ENCODE assay signal across 21 mouse cellular contexts in genomic region chr7:84350529-84350928, GRCm38 (mm10). TPM values are rescaled to one million over a fixed set of nuclear protein-coding genes. Genes with fewer than 3 reads are reported as not detected.
A peak's percentile ranks its signal among the peaks of the same experiment; 100 is the strongest.
DNase-seq lines count a peak whose midpoint lies in the region; ATAC-seq and TF ChIP-seq lines count a peak whose summit lies in the region.
"Had no signal": no experiment of that assay in that cellular context is flagged by ENCODE, and none has a peak within 500 bp of the region (broad histone marks: within the 10 kb centered on the region; RNA-seq: fewer than 3 reads in every experiment).

No protein-coding gene starts in this region.

- peaks cover 29% of the 10 kb centered on the region for H3K36me3 ChIP-seq in hindbrain, embryonic 15.5 days
- peaks cover 36% of the 10 kb centered on the region for H3K36me3 ChIP-seq in hindbrain, embryonic 14.5 days (replicated peaks; ENCODE audit: control insufficient read depth, insufficient read depth)
- H3K36me3 ChIP-seq in midbrain, embryonic 15.5 days (replicated peaks), result peaks cover 16% of the 10 kb centered on the region
- H3K36me3 ChIP-seq in midbrain, embryonic 11.5 days (ENCODE audit: control insufficient read depth, insufficient read depth, low read length), result peaks cover 5% of the 10 kb centered on the region
- peaks cover 23% of the 10 kb centered on the region for H3K36me3 ChIP-seq in midbrain, postnatal 0 days (ENCODE audit: insufficient read depth, low read length)
- H3K36me3 ChIP-seq: heart, embryonic 15.5 days had no signal

- no peak for DNase-seq in hindbrain, embryonic 14.5 days (ENCODE audit: low spot score)
- DNase-seq in midbrain, embryonic 11.5 days (ENCODE audit: low spot score, missing footprints), result no peak
- DNase-seq in midbrain, postnatal 0 days (ENCODE audit: low spot score), result no peak
- no peak for DNase-seq in urinary bladder, postnatal 36 days (ENCODE audit: low spot score in 2 of 2)
- DNase-seq: adrenal gland, adult 8-10 months; adrenal gland, postnatal 36 days; cerebellum, adult 11-12 months; cerebellum, adult 9-10 months; cerebellum, postnatal 25 days; gastrocnemius, postnatal 10 days; heart, adult 2 months; heart, postnatal 14 days; kidney, adult 2 months had no signal

- H3K4me3 ChIP-seq in hindbrain, embryonic 15.5 days, result no peak overlapping the region
- no peak overlapping the region for H3K4me3 ChIP-seq in hindbrain, embryonic 14.5 days (replicated peaks; ENCODE audit: low read length)
- no peak overlapping the region for H3K4me3 ChIP-seq in midbrain, embryonic 15.5 days
- H3K4me3 ChIP-seq in midbrain, embryonic 11.5 days (ENCODE audit: low read depth, low read length), result no peak overlapping the region
- no peak overlapping the region for H3K4me3 ChIP-seq in cortical plate, adult 2 months (ENCODE audit: insufficient read depth, low read length)
- H3K4me3 ChIP-seq in midbrain, postnatal 0 days (ENCODE audit: low read depth, low read length), result no peak overlapping the region
- H3K4me3 ChIP-seq: embryonic facial prominence, embryonic 13.5 days; heart, adult 2 months; heart, embryonic 15.5 days had no signal

- H3K9ac ChIP-seq in hindbrain, embryonic 15.5 days, result no peak overlapping the region
- no peak overlapping the region for H3K9ac ChIP-seq in hindbrain, embryonic 14.5 days
- no peak overlapping the region for H3K9ac ChIP-seq in midbrain, embryonic 15.5 days
- no peak overlapping the region for H3K9ac ChIP-seq in midbrain, embryonic 11.5 days (ENCODE audit: low read length)
- H3K9ac ChIP-seq in midbrain, postnatal 0 days (replicated peaks; ENCODE audit: low read length, poor library complexity, severe bottlenecking), result no peak overlapping the region
- H3K9ac ChIP-seq: embryonic facial prominence, embryonic 13.5 days; heart, embryonic 15.5 days had no signal

- no peaks in the 10 kb centered on the region for H3K9me3 ChIP-seq in hindbrain, embryonic 15.5 days
- H3K9me3 ChIP-seq in hindbrain, embryonic 14.5 days (ENCODE audit: control insufficient read depth, low read length), result no peaks in the 10 kb centered on the region
- no peaks in the 10 kb centered on the region for H3K9me3 ChIP-seq in midbrain, embryonic 15.5 days
- no peaks in the 10 kb centered on the region for H3K9me3 ChIP-seq in midbrain, embryonic 11.5 days (ENCODE audit: control insufficient read depth, low read length)
- no peaks in the 10 kb centered on the region for H3K9me3 ChIP-seq in midbrain, postnatal 0 days (ENCODE audit: low read length)
- H3K9me3 ChIP-seq: embryonic facial prominence, embryonic 13.5 days; heart, embryonic 15.5 days had no signal

- TF ChIP-seq POLR2A in cortical plate, adult 2 months (IDR thresholded peaks at IDR 0.05; ENCODE audit: extremely low read depth, insufficient read depth, low read length), result no peak

- no peak for TF ChIP-seq CTCF in cortical plate, adult 2 months (IDR thresholded peaks at IDR 0.05; ENCODE audit: extremely low read depth, insufficient read depth, low read length)
- 0 out of 2 replicates have a peak, but pooled peaks have one; percentile 10 for TF ChIP-seq CTCF in midbrain, postnatal 0 days (IDR thresholded peaks at IDR 0.05)

- H3K27ac ChIP-seq in hindbrain, embryonic 15.5 days (replicated peaks), result no peak overlapping the region
- no peak overlapping the region for H3K27ac ChIP-seq in hindbrain, embryonic 14.5 days
- H3K27ac ChIP-seq in midbrain, embryonic 15.5 days, result peak overlapping the region; percentile 65
- H3K27ac ChIP-seq in midbrain, embryonic 11.5 days (ENCODE audit: low read depth, low read length), result no peak overlapping the region
- H3K27ac ChIP-seq in cortical plate, adult 2 months (ENCODE audit: insufficient read depth, low read length), result 0 out of 2 replicates have a peak overlapping the region, but pooled peaks have one; percentile 40
- H3K27ac ChIP-seq in midbrain, postnatal 0 days (ENCODE audit: low read depth, low read length), result peak overlapping the region; percentile 78
- H3K27ac ChIP-seq: embryonic facial prominence, embryonic 13.5 days; heart, adult 2 months; heart, embryonic 15.5 days had no signal

- H3K4me1 ChIP-seq in hindbrain, embryonic 15.5 days (replicated peaks), result peaks cover 4% of the 10 kb centered on the region; the same call in 1 of the 2 replicates
- no peaks in the 10 kb centered on the region for H3K4me1 ChIP-seq in hindbrain, embryonic 14.5 days (replicated peaks; ENCODE audit: control insufficient read depth, insufficient read depth, low read length)
- peaks cover 6% of the 10 kb centered on the region; the same call in 1 of the 2 replicates for H3K4me1 ChIP-seq in midbrain, embryonic 15.5 days
- no peaks in the 10 kb centered on the region for H3K4me1 ChIP-seq in midbrain, embryonic 11.5 days (ENCODE audit: control insufficient read depth, insufficient read depth, low read length)
- peaks cover 7% of the 10 kb centered on the region for H3K4me1 ChIP-seq in cortical plate, adult 2 months (ENCODE audit: control insufficient read depth, insufficient read depth, low read length)
- H3K4me1 ChIP-seq in midbrain, postnatal 0 days (ENCODE audit: insufficient read depth, low read length), result peaks cover 4% of the 10 kb centered on the region; the same call in 1 of the 2 replicates
- H3K4me1 ChIP-seq: embryonic facial prominence, embryonic 13.5 days; heart, embryonic 15.5 days had no signal

- no peak overlapping the region for H3K4me2 ChIP-seq in hindbrain, embryonic 15.5 days
- H3K4me2 ChIP-seq in hindbrain, embryonic 14.5 days (replicated peaks), result no peak overlapping the region
- no peak overlapping the region for H3K4me2 ChIP-seq in midbrain, embryonic 15.5 days
- no peak overlapping the region for H3K4me2 ChIP-seq in midbrain, embryonic 11.5 days
- H3K4me2 ChIP-seq in midbrain, postnatal 0 days (ENCODE audit: low read depth, low read length, poor library complexity, severe bottlenecking), result no peak overlapping the region
- H3K4me2 ChIP-seq: embryonic facial prominence, embryonic 13.5 days; heart, embryonic 11.5 days; heart, embryonic 15.5 days had no signal

- ATAC-seq in hindbrain, embryonic 15.5 days (ENCODE audit: low FRiP score, low read depth), result peak; percentile 57; the same call in 1 of the 2 replicates
- no peak for ATAC-seq in hindbrain, embryonic 14.5 days (ENCODE audit: low FRiP score)
- ATAC-seq in midbrain, embryonic 15.5 days (replicated peaks), result peak; percentile 68
- no peak for ATAC-seq in midbrain, embryonic 11.5 days (ENCODE audit: low FRiP score)
- peak; percentile 53 for ATAC-seq in midbrain, postnatal 0 days (ENCODE audit: low FRiP score)
- ATAC-seq: intestine, embryonic 16.5 days had no signal

- H3K27me3 ChIP-seq in hindbrain, embryonic 15.5 days, result no peaks in the 10 kb centered on the region
- H3K27me3 ChIP-seq in hindbrain, embryonic 14.5 days (ENCODE audit: control insufficient read depth, insufficient read depth, low read length), result no peaks in the 10 kb centered on the region
- no peaks in the 10 kb centered on the region for H3K27me3 ChIP-seq in midbrain, embryonic 15.5 days (replicated peaks)
- H3K27me3 ChIP-seq in midbrain, embryonic 11.5 days (ENCODE audit: control insufficient read depth, insufficient read depth, low read length), result no peaks in the 10 kb centered on the region
- no peaks in the 10 kb centered on the region for H3K27me3 ChIP-seq in midbrain, postnatal 0 days (ENCODE audit: insufficient read depth, low read length)
- H3K27me3 ChIP-seq: embryonic facial prominence, embryonic 13.5 days; heart, embryonic 15.5 days had no signal

RNA-seq across cellular contexts. Expression of gene Arnt2, which starts 59.4 kb away (rescaled TPM):
- 65.6 and 74.6 TPM in 2 replicates for polyA plus RNA-seq in hindbrain, embryonic 15.5 days (2015; fragmentation: Nextera tagmentation; extraction: Ambion mirVana)
- 67.4 and 78.3 TPM in 2 replicates for polyA plus RNA-seq in hindbrain, embryonic 14.5 days (2014; fragmentation: Nextera tagmentation; extraction: Ambion mirVana)
- 88.4 and 96.8 TPM in 2 replicates for polyA plus RNA-seq in midbrain, embryonic 15.5 days (2015; fragmentation: Nextera tagmentation; extraction: Ambion mirVana)
- 34.9 and 36.4 TPM in 2 replicates for polyA plus RNA-seq in midbrain, embryonic 11.5 days (2014; fragmentation: Nextera tagmentation; extraction: Ambion mirVana)
- polyA plus RNA-seq in cortical plate, adult 2 months (2012; rRNA removed), result 172 and 190 TPM in 2 replicates
- 165 and 166 TPM in 2 replicates for total RNA-seq in midbrain, postnatal 0 days (2014; rRNA removed)
- 62.9 and 63.1 TPM in 2 replicates for polyA plus RNA-seq in midbrain, postnatal 0 days (2015; fragmentation: Nextera tagmentation; extraction: Ambion mirVana)
- total RNA-seq: hematopoietic stem cell, adult 5-6 weeks had no signal

Comparison
In these comparisons a context has a peak if more than half of its experiments do, and no peak if none do; other contexts are left out.
1. ATAC-seq: peak in hindbrain, embryonic 15.5 days (single experiment), midbrain, embryonic 15.5 days (single experiment) and midbrain, postnatal 0 days (single experiment); none in hindbrain, embryonic 14.5 days (single experiment) and midbrain, embryonic 11.5 days (single experiment).
2. H3K27ac ChIP-seq: peak in midbrain, embryonic 15.5 days (single experiment), cortical plate, adult 2 months (single experiment) and midbrain, postnatal 0 days (single experiment); none in hindbrain, embryonic 15.5 days (single experiment), hindbrain, embryonic 14.5 days (single experiment) and midbrain, embryonic 11.5 days (single experiment).